Mouse (Mus musculus) skeletal muscle tissue, adult 2 months (tissue): ENCODE measurements around the gene Pspn.
A peak's percentile ranks its signal among the peaks of the same experiment; 100 is the strongest.

Experiments
- DNase-seq: peaks from one replicate; pipeline ENCODE4 v3.0.0-alpha.2; 2012; ENCODE audit warnings: low read depth, low spot score

Pspn gene

DNA sequence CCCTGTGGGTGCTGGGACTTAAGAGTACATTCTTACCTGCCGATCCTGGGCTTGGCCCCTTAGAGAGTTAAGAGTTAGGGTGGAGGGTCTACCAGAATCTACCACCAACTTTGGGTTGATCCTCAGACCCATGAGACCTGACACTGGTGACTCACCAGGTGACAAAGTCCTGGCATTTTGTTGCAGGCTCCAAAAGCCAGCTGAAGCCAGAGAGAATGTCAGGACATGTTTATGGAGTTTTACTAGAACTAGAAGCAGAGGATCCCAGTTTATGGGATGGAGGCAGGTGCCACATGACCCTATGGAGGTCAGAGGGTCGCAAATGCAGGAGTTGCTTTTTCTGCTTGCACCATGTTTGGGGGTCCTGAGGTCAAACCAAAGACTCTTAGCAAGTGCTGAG is 3.3 kb downstream of the Pspn start:
- no peak for DNase-seq

DNA sequence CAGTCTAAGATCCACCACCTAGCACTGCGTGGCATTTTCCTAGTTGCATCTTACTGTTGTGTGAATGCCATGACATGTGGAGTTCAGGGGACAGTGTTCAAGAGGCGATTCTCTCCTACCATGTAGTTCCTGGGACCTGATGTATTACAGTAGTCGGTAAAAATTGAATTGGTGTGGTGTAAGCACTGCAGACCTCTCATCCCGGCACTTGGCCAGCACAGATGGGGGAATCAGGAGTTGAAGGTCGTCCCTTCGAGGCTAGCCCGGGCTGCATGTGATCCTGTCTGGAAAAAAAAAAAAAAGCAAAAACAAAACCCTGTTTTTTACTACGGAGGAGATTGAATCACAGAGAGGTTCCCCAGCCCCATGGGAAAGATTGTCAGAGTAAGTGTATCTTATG is 4.8 kb downstream of the Pspn start:
- no peak for DNase-seq

DNA sequence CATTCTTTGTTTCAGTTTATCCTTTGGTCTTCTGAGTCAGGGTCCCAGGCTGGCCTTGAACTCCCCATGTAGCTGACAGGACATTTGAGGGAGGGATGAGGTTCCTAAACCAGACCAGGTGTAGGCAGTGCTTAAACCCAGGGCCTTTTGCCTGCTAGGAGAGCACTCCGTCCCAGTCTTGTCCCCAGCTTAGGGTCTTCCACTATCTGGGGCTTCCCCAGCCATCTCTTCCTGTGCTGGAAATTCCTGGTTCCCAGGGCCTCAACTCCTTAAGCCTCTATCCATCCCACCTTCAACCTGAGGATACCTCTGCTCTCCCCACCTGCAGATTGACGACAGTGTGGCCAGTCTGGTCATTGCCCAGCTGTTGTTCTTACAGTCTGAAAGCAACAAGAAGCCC is 8.9 kb downstream of the Pspn start:
- DNase-seq, result no peak

DNA sequence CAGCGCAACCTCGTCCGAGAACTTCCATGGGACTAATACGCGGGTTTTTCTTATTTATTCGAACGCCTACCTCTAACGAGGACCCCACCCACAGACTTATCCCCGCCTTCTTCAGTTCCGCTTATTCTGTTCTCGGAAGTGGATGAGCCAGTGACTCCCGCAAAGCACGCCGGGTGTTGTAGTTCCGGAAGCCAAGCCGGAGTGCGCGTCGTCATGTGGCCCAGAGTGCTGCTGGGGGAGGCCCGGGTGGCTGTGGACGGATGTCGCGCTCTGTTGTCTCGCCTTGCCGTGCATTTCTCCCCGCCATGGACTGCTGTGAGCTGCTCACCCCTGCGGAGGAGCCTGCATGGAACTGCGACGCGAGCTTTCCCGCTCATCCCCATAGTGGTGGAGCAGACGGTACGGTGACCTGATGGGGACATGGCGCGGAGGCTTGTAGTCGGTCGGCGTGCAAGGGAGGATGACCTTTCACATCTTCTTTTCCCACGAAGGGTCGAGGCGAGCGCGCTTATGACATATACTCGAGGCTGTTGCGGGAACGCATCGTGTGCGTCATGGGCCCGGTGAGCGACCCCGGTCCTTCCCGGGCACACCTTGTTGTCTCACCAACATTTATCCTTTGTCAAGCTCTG is 9.6 kb downstream of the Pspn start, which contains the start of gene Clpp:
Gene Clpp (plus strand): TSS at position 191 of the 632 bp plus-strand sequence.
- peak; percentile 90 for DNase-seq

DNA sequence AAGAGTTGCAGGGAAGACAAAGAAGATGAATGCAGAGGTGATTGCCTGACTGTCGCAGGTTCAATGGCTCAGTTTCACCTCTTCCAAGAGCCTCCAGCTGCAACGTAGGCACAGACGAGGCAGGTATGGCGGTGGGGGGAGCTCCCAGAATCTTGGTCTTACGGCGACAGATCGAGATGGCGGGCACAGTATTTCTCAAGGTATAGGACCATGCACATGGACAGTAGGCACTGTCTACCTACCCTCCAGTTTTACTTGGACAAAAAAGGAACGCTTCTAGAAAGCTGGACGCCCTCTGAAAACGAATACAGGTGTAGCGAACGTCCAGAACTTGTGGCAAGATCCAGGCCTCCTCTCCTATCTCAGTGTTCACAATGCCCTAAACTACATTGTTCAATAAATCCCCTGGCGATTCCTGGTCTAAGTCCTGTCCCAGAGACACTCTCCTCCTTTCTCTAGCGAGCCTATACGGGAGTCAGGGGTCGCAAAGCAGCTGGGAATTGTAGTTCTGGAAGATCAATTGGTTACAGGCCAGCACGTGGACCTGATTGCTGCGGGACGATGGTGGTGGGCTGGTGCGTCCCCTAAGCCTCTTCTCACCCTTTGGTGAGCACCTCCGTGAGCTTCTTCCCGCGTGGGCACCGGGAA is 10.2 kb downstream of the Pspn start:
- peak; percentile 69 for DNase-seq

DNA sequence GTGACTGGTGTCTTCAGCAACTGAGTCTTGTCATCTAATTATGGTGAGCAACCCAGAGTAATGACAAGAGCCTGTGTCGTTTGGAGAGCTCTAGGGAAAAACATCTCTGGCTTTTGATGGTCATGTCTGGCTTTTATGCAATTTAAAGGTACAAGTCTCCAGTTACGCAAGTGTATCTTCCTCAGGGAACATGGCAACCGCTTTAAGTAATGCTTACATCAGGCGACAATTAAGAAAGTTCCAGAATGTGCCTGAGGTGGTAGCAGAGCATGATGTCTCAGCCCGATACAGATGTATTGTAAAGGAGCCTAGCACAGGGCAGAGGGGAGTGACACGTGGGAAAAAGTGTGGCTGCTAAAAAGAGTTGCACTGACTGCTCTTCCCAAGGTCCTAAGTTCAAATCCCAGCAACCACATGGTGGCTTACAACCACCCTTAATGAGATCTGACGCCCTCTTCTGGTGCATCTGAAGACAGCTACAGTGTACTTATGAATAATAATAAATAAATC is 10.8 kb downstream of the Pspn start:
- no peak for DNase-seq

DNA sequence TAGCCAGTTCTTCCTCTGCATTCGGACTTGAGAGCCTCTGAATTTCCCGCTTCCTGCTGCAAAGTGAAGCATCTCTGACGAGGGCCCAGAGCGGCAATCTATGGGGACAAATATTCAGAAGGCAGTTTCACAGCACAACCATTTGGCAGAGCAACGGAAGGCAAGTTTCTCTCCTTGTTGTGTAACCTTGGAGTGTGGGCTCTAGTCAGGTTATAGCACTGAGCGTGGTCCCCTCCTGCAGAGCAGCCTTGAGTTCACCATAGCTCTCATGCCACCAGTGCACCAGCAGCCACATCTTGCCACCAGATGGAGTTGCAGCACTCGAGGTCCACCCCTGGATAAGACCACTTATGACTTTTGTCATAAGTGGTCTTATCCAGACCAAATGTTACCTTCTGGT is 11.4 kb downstream of the Pspn start:
- no peak for DNase-seq

DNA sequence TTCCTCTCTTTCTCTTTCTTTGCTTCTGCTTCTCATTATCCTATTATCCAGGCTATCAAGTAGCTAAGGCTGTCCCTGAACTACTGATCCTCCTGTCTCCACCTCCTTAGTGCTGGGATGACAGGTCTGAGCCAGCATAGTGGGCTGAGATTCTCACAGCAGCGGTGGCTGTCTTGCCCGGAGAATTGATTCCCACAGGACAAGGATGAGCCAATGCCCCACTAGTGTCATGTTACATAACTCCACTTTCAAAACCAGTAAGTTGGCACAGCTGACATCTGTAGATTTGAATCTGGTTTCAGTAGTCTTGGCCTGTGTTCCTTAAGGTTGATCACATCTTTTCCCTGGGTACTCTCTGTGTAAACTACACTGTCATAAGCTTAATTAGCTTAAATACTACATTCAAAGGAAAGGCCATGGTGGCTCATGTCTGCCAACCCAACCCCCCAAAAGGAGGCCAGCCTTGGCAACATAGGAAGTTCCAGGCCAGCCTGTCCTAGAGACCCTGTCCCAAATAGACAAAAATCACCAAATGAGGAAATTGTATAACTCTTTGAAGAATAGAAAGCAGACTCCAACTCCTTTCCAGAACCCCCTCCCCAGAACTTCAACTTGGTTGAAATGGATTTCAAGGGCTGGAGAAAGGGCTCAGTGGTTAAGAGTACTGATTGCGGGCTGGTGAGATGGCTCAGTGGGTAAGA is 13.6 kb downstream of the Pspn start:
- DNase-seq, result no peak

DNA sequence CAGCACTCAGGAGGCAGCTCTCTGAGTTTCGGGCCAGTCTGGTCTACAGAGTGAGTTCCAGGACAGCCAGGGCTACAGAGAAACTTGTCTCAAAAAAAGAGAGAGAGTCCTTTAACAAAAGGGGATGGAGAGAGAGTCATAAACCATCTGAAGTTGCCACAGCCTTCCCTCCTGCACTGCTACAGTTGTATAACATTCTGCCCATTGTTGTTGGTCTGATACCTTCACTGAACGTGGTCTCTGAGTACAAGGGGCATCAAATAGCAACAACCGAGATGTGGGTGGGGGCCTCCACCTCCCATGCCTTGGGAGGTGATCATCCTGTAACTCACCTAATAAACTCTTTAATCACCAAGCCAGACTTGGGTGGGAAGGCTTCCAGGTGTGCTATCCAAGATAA is 14.2 kb downstream of the Pspn start:
- DNase-seq, result no peak

DNA sequence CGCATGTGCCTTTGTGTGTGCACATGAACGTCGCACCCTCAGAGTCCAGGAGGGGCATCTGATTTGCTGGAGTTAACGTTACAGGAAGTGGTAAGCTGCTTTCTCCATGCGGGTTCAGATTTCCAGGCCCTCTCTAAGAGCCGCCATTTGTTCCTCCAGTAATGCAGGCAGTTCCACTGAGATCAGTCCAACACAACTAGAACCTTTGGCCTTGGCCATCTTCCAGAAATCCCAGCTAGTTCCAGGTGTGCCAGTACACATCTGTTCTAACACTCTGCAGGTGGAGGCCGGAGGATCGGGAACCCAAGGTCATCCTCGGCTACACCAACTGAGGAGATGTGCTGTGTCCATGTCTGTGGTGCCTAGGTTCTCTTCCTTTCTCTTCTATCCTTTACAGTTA is 14.9 kb downstream of the Pspn start:
- DNase-seq, result no peak

DNA sequence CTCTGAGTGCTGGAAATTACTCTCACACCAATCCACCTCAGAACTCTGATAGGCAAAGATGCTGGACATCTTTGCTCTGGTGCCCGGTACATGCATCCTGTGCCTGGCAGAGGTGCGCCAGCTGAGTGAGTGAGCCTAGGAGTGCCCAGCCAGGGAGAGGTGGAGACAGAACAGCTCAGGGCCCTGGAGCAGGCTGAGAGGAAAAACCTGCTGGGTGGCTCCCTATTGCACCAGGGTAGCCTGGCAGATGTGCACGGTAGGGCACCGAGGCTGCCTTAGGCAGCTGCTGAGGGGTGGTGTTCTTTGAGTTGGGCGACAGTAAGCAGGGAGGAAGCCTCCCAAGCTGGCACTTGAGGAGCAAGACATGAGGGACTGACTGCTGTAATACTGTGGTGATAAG is 17.8 kb downstream of the Pspn start, which contains the start of gene Acer1:
Gene Acer1 (minus strand): TSS at position 114 of the 400 bp plus-strand sequence.
- DNase-seq, result no peak

DNA sequence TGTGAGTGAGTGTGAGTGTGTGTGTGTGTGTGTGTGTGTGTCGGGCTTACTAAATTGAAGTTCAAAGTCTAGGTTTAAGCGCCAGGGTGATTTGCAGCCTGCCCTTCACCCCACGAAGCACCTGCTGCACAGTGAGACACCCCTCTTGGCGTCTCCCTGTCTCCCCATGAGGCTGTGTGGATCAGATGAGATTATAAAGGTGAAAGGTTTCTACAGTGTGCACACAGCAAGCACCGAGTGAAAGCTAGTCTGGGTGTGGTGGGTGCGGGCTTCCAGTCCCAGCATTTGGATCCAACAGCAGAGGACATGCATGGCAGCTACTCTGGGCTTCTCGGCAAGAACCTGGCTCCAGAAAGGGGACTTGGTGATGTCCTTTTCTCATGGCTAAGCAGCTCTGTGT is 18.8 kb downstream of the Pspn start:
- no peak for DNase-seq

DNA sequence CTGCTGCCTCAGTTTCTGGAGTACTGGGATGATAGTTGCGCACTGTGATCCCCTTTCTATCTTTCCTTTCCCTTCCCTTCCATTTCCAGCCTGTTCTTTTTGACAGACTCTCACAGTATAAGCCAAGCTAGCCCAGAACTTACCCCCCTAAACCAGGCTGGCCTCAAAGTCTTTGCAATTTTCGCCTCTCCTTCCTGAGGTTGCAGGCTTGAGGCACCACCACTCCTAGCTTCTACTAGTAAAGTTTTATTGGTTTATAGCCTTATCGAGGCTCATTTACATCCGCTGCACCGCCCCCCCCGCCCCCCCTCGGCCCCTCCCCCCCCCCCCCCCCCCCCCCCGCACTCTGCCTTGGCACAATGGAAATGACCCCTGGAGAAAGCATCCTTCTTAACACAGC is 20.3 kb downstream of the Pspn start:
- no peak for DNase-seq

DNA sequence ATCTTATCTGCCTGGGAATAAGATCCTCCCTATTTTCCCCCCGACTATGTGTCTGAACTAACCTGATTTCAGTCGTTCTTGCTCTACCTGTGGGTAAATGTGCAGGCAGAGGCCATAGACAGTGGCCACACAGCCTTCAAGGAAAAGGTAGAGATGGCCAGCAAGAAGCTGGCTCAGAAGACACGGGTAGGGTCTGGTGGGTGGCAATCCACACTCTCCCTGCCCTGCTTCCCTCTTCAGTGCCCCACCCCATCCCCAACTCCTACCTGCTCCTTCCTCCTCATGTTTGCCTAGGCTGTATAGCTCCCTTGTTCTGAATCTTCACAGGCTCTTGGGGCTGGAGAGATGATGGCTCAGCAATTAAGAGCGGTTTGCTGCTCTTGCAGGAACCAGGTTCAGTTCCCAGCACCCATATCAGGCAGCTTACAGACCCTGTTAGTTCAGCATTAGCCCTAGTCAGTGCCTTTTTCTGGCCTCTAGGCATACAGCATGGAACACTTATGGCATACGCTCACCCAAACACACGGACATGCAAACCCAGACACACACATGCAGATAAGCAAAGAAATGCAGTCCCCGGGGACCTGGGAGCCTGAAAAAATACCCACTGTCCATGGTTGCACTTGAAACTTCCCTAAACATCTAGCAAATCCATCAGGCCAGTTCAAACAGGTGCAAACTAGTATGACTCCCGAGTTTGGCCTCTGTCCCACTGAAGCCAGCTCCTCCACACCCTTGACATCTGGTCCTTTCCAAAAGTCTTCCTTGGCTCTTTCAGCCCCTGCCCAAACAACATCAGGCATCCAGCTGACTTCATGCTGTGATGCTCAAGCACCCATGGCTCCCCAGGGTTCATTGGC is 23.1 kb downstream of the Pspn start:
- no peak for DNase-seq

DNA sequence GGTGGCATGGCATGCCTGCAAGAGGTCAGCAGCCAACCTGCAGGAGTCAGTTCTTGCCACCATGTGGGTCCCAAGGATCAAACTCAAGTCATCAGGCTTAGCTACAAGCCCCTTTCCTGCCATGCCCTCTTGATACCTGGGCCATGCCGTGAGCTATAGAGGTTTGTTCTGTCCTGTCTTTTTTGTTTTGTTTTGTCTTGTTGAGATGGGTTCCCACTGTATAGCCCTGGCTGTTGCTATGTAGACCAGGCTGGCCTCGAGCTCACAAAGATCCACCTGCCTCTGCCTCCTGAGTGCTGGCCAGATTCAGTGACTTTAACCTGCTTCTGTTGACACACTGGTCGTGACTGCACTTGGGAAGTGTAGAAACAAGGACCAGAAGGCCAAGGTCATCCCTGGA is 24.4 kb downstream of the Pspn start:
- no peak for DNase-seq

DNA sequence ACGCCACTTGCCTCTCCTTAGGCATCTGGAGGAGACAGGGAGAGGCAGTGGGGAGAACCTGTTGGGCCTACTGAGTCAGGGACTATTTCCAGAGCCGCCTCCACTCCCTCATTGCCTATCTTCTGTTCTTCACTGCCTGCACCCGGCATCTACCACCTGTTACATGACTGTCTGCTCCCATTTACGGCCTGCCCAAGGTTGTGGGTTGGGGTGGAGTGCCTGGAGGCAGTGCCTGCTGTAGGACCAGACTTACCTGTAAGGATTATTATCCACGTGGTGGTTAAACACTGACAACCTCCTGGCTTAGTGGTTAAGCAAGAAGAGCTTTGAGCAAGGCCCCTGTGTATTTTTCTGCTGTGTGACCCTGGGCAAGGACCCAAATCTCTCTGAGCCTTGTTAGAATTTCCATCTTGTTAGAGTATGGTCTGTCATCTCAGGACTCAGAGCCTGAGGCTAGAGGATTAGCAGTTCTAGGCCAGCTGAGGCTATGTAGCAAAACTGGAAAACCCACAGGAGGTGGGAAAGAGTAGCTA is 25.0 kb downstream of the Pspn start:
- DNase-seq, result no peak

DNA sequence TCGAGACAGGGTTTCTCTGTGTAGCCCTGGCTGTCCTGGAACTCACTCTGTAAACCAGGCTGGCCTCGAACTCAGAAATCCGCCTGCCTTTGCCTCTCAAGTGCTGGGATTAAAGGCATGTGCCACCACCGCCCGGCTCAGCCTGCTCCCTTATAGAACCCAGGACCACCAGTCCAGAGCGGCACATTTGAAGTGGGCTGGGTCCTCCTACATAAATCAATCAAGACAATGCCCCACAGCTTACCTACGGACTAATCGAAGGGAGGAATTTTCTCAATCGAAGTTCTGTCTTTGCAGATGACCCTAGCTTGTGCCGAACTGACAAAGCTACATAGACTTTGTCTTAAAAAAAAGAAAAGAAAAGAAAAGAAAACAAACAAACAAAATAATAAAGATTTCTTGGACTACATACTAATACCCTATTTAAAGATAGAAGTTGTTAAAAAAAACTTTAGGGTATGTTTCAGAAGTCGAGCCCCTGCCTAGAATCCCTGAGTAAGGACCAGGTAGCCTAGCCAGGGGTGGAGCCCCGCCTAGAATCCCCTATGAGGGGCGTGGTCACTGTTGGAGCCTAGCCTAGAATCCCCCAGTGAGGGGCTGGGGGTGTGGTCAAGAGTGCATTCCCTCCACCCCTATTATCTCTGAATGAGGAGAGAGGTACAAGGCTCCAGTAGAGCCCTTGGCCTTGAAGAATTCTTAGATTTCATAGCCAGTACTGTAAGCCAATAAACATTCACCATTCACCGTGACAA is 25.7 kb downstream of the Pspn start:
- DNase-seq, result no peak

DNA sequence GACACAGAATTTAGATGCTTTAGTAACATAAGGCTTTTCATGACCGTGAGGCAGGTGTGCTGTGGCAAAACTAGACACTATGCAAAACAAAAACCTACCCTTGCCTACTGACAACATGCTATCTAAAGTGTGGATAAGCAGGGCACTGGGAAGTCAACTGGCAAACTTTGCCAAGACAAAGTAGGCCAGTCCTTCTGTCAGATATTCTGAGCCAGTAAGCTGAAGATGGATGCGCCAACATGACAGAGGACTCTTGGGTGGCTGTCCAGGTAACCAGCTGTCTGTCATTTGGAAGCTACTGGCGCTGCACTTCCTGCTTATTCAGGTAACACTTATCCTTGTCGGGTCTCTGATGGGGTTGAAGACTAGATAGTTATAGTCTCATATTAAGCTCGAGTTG is 29.7 kb downstream of the Pspn start:
- DNase-seq, result no peak

DNA sequence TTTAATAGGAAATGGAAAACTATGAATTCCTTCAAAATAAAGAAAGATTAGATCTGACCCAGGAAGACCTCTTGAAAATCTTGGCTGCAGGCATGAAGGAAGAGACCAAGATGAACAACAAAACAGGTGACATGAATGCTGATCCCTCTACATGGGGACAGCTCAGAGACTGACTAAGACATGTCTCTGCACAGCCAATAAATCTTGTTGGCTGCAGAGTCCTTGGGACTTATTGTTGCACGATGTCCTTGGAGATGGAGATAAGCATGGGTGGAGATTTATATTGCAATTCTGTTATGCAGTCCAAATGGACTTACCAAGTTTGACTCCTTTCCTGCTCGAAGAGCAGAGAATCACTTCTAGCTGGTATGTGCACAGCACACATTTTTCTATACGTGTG is 30.5 kb downstream of the Pspn start:
- DNase-seq, result no peak

DNA sequence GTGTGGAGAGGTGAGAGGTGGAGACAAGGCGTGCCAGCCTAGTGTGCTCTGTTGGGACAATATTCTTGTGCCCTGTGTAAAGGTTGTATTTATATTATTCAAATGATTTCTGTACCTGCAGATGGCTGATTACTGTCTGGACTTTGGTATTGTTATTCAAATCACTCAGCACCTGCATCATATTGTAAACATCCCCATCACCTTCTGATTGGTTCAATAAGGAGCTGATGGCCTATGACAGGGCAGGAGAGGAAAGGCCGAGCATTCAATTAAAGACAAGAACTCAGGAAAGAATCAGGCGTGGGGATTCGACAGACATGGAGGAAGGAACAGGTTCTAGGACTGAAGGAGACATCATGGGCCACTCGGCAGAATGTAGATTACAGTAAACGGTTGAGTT is 36.2 kb downstream of the Pspn start:
- DNase-seq, result no peak
